Comparison of ENCODE assay signal across 8 mouse cellular contexts in the genomic region with DNA sequence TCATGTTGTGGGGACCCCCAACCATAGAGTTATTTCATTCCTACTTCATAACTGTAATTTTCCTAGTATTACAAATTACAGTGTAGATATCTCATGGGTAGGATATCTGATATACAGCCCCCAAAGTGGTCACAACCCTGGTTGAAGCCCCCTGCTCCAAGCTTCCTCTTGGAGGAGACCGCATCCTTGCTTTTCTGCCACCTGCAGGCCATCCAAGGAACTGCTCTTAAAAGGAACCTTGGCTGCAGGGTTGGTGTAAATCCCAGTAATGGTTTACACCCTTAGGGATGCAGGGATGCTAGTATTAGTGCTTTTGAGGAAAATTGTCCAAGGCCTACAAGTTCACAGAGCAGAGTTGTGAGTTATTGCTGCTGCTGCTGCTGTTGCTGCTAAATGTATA. TPM values are rescaled to one million over a fixed set of nuclear protein-coding genes. Genes with fewer than 3 reads are reported as not detected.
A peak's percentile ranks its signal among the peaks of the same experiment; 100 is the strongest.
DNase-seq lines count a peak whose midpoint lies in the region; TF ChIP-seq lines count a peak whose summit lies in the region.

No protein-coding gene starts in this region.

- intact Hi-C loops in gastrocnemius, adult 2 months (cut with DNase I): loop anchor here (1.0 kb wide), 1 partner anchor 99 kb away; no protein-coding TSS in a partner anchor

- TF ChIP-seq CTCF in gastrocnemius, adult 2 months (IDR thresholded peaks at IDR 0.05): peak; percentile 87

- no peak overlapping the region for H3K27ac ChIP-seq in gastrocnemius, adult 2 months

- no peak overlapping the region for H3K4me3 ChIP-seq in gastrocnemius, adult 2 months

- DNase-seq in gastrocnemius, adult 2 months: peak; percentile 66
- DNase-seq in gastrocnemius, adult 8-10 months (ENCODE audit: low spot score in 2 of 2): no peak
- peak; percentile 52 to 71 for DNase-seq in spleen, postnatal 10 days (ENCODE audit: low spot score in 2 of 2)
- DNase-seq in spleen, postnatal 36 days (ENCODE audit: low spot score in 2 of 2): no peak
- DNase-seq in cerebellum, postnatal 4 days (ENCODE audit: low spot score in 2 of 2): peak; percentile 43 to 67
- peak; percentile 38 to 81 for DNase-seq in kidney, postnatal 36 days
- DNase-seq in naive thymus-derived CD4-positive, alpha-beta T cell, adult 2 months (ENCODE audit: low read depth): peak; percentile 66
- no peak for DNase-seq in urinary bladder, postnatal 10 days (ENCODE audit: low spot score)

RNA-seq across cellular contexts. Expression of a gene that starts 18.2 kb away (rescaled TPM):
- 10 to 100 TPM; 16.4 to 21.5 TPM for total RNA-seq in gastrocnemius, adult 2 months (2021)
- 10 to 100 TPM; 10.8 to 19.0 (median 15.8) TPM for total RNA-seq in gastrocnemius, adult 8-10 months (2022)

RNA-seq across cellular contexts. Expression of a gene that starts 20.8 kb away (rescaled TPM):
- 1 to 10 TPM; 3.3 to 5.7 TPM for total RNA-seq in gastrocnemius, adult 2 months (2021)
- total RNA-seq in gastrocnemius, adult 8-10 months (2022): 1 to 10 TPM; 2.8 to 3.8 (median 3.4) TPM

RNA-seq across cellular contexts. Expression of a gene that starts 44.2 kb away (rescaled TPM):
- total RNA-seq in gastrocnemius, adult 2 months (2021): 10 to 100 TPM; 28.4 to 32.0 TPM
- 10 to 100 TPM; 22.7 to 30.1 (median 27.5) TPM for total RNA-seq in gastrocnemius, adult 8-10 months (2022)

Comparison
In these comparisons a context has a peak if more than half of its experiments do, and no peak if none do; other contexts are left out.
1. DNase-seq: peak in gastrocnemius, adult 2 months (single experiment), spleen, postnatal 10 days (2 of 2), cerebellum, postnatal 4 days (2 of 2), kidney, postnatal 36 days (2 of 2) and naive thymus-derived CD4-positive, alpha-beta T cell, adult 2 months (single experiment); none in gastrocnemius, adult 8-10 months (0 of 2), spleen, postnatal 36 days (0 of 2) and urinary bladder, postnatal 10 days (single experiment).